ENCODE assay signal across 28 mouse cellular contexts in genomic region chr10:45262126-45262525, GRCm38 (mm10).
"Had no signal": no experiment of that assay in that cellular context is flagged by ENCODE, and none has a peak within 500 bp of the region (broad histone marks: within the 10 kb centered on the region; RNA-seq: fewer than 3 reads in every experiment).

No protein-coding gene starts in this region.

- H3K9ac ChIP-seq: heart, embryonic 13.5 days; heart, embryonic 15.5 days; hindbrain, embryonic 12.5 days; hindbrain, embryonic 14.5 days; intestine, embryonic 15.5 days; liver, embryonic 13.5 days; liver, embryonic 15.5 days had no signal

- H3K27me3 ChIP-seq: heart, embryonic 13.5 days; heart, embryonic 15.5 days; hindbrain, embryonic 12.5 days; intestine, embryonic 15.5 days; liver, embryonic 13.5 days; liver, embryonic 15.5 days had no signal

- H3K4me2 ChIP-seq: heart, embryonic 11.5 days; heart, embryonic 13.5 days; heart, embryonic 15.5 days; hindbrain, embryonic 12.5 days; hindbrain, embryonic 14.5 days; intestine, embryonic 15.5 days; liver, embryonic 11.5 days; liver, embryonic 13.5 days; liver, embryonic 15.5 days had no signal

- H3K36me3 ChIP-seq: heart, embryonic 13.5 days; heart, embryonic 15.5 days; hindbrain, embryonic 10.5 days; hindbrain, embryonic 12.5 days; intestine, embryonic 15.5 days; liver, embryonic 13.5 days; liver, embryonic 15.5 days had no signal

- ATAC-seq: hindbrain, embryonic 16.5 days; inflammation-experienced regulatory T-cells, adult 6 months; intestine, embryonic 15.5 days; intestine, postnatal 0 days had no signal

- H3K4me3 ChIP-seq: gastrocnemius, adult 2 months; heart, adult 2 months; heart, embryonic 13.5 days; heart, embryonic 15.5 days; hindbrain, embryonic 10.5 days; hindbrain, embryonic 12.5 days; intestine, embryonic 15.5 days; layer of hippocampus, adult 2 months; left cerebral cortex, adult 2 months; liver, embryonic 13.5 days; liver, embryonic 15.5 days had no signal

- DNase-seq: gastrocnemius, adult 2 months; gastrocnemius, postnatal 14 days; gastrocnemius, postnatal 36 days; heart, adult 11 months; heart, adult 2 months; heart, postnatal 14 days; heart, postnatal 36 days; kidney, adult 18-20 months; kidney, adult 8-10 months; kidney, postnatal 10 days; kidney, postnatal 25 days; kidney, postnatal 4 days; liver; liver, embryonic 13.5 days had no signal

- H3K9me3 ChIP-seq: heart, embryonic 13.5 days; heart, embryonic 15.5 days; hindbrain, embryonic 10.5 days; hindbrain, embryonic 12.5 days; intestine, embryonic 15.5 days; liver, embryonic 13.5 days; liver, embryonic 15.5 days had no signal

- H3K4me1 ChIP-seq: heart, embryonic 15.5 days; hindbrain, embryonic 10.5 days; hindbrain, embryonic 12.5 days; intestine, embryonic 15.5 days; liver, embryonic 13.5 days; liver, embryonic 15.5 days had no signal

- H3K27ac ChIP-seq: gastrocnemius, adult 2 months; heart, adult 2 months; heart, embryonic 13.5 days; heart, embryonic 15.5 days; hindbrain, embryonic 10.5 days; hindbrain, embryonic 12.5 days; hindbrain, embryonic 14.5 days; intestine, embryonic 15.5 days; layer of hippocampus, adult 2 months; left cerebral cortex, adult 2 months; liver, embryonic 13.5 days; liver, embryonic 15.5 days had no signal
